ENCODE assay signal across 8 mouse cellular contexts in genomic region chr5:34169954-34170353, GRCm38 (mm10). TPM values are rescaled to one million over a fixed set of nuclear protein-coding genes. Genes with fewer than 3 reads are reported as not detected.
DNase-seq lines count a peak whose midpoint lies in the region; ATAC-seq and TF ChIP-seq lines count a peak whose summit lies in the region.

No protein-coding gene starts in this region.

- no peaks in the 10 kb centered on the region for H3K9me3 ChIP-seq in embryonic facial prominence, embryonic 14.5 days (ENCODE audit: control insufficient read depth, low read length)
- no peaks in the 10 kb centered on the region for H3K9me3 ChIP-seq in intestine, embryonic 15.5 days

- peak overlapping the region; percentile 48 for H3K4me3 ChIP-seq in liver, adult 2 months (ENCODE audit: insufficient read depth, low read depth, low read length)
- H3K4me3 ChIP-seq in embryonic facial prominence, embryonic 14.5 days (ENCODE audit: low read depth, low read length) = peak overlapping the region; percentile 77
- peak overlapping the region; percentile 62 for H3K4me3 ChIP-seq in intestine, embryonic 15.5 days (replicated peaks)
- peak overlapping the region; percentile 37 for H3K4me3 ChIP-seq in myocyte

- H3K79me2 ChIP-seq in liver, adult 2 months (ENCODE audit: control insufficient read depth, insufficient read depth, low read length) = no peaks in the 10 kb centered on the region; the same call in 1 of the 2 replicates
- peaks cover 35% of the 10 kb centered on the region for H3K79me2 ChIP-seq in myocyte (ENCODE audit: control insufficient read depth, insufficient read depth)

- no peak for ATAC-seq in embryonic facial prominence, embryonic 14.5 days (ENCODE audit: low read depth)
- ATAC-seq in intestine, embryonic 15.5 days = no peak

- 80% methylated on average over 3 of the region's 3 CpGs for WGBS in liver, adult 2 months
- WGBS in embryonic facial prominence, embryonic 14.5 days = 77% methylated on average over 3 of the region's 3 CpGs
- WGBS in intestine, embryonic 15.5 days = 78% methylated on average over 3 of the region's 3 CpGs

- TF ChIP-seq CTCF in liver, adult 2 months (IDR thresholded peaks at IDR 0.05; ENCODE audit: low read depth, low read length) = no peak

- no peak for TF ChIP-seq POLR2A in liver, adult 2 months (IDR thresholded peaks at IDR 0.05; ENCODE audit: extremely low read depth, insufficient read depth, low read length)
- TF ChIP-seq POLR2A in myocyte (IDR thresholded peaks at IDR 0.05; ENCODE audit: insufficient read length, low read depth) = no peak

- no peaks in the 10 kb centered on the region for H3K27me3 ChIP-seq in liver, adult 2 months (ENCODE audit: control insufficient read depth, insufficient read depth, low read length)
- H3K27me3 ChIP-seq in embryonic facial prominence, embryonic 14.5 days (replicated peaks; ENCODE audit: control insufficient read depth, insufficient read depth, low read length) = no peaks in the 10 kb centered on the region
- H3K27me3 ChIP-seq in intestine, embryonic 15.5 days (replicated peaks) = no peaks in the 10 kb centered on the region
- H3K27me3 ChIP-seq in myocyte (ENCODE audit: control insufficient read depth, insufficient read depth, insufficient read length) = no peaks in the 10 kb centered on the region

- peak overlapping the region; percentile 53 for H3K4me2 ChIP-seq in embryonic facial prominence, embryonic 14.5 days (ENCODE audit: low read depth, low read length)
- peak overlapping the region; percentile 71 for H3K4me2 ChIP-seq in intestine, embryonic 15.5 days (replicated peaks)
- H3K4me2 ChIP-seq in myocyte (ENCODE audit: low read depth) = peak overlapping the region; percentile 97

- no peak for DNase-seq in liver, adult 2 months (ENCODE audit: extremely low read depth, low read depth, low spot score)
- no peak for DNase-seq in liver
- no peak for DNase-seq in embryonic facial prominence, embryonic 14.5 days (ENCODE audit: low spot score)
- DNase-seq in right cerebral cortex, adult 18-20 months = no peak
- no peak for DNase-seq in urinary bladder, adult 18-20 months (ENCODE audit: low spot score in 2 of 2)
- no peak for DNase-seq in c-Kit-positive CD71-positive TER-119-positive erythroid progenitor cells, embryonic 14.5 days (ENCODE audit: low spot score)

- H3ac ChIP-seq in myocyte (ENCODE audit: control insufficient read depth, insufficient read length) = no peak overlapping the region

- H3K36me3 ChIP-seq in liver, adult 2 months (ENCODE audit: control insufficient read depth, insufficient read depth, low read length) = peaks cover 3% of the 10 kb centered on the region; the same call in 1 of the 2 replicates
- H3K36me3 ChIP-seq in embryonic facial prominence, embryonic 14.5 days (ENCODE audit: control insufficient read depth, insufficient read depth, low read length) = peaks cover 23% of the 10 kb centered on the region
- no peaks in the 10 kb centered on the region for H3K36me3 ChIP-seq in intestine, embryonic 15.5 days
- H3K36me3 ChIP-seq in myocyte (ENCODE audit: control insufficient read depth, insufficient read depth) = peaks cover 4% of the 10 kb centered on the region

- H3K27ac ChIP-seq in liver, adult 2 months (replicated peaks; ENCODE audit: insufficient read depth, low read depth, low read length) = peak overlapping the region; percentile 89
- peak overlapping the region; percentile 82 for H3K27ac ChIP-seq in embryonic facial prominence, embryonic 14.5 days (replicated peaks; ENCODE audit: low read depth, low read length)
- H3K27ac ChIP-seq in intestine, embryonic 15.5 days = peak overlapping the region; percentile 83

- H3K4me1 ChIP-seq in liver, adult 2 months (ENCODE audit: control insufficient read depth, insufficient read depth, low read length) = peaks cover 4% of the 10 kb centered on the region; the same call in 1 of the 2 replicates
- peaks cover 13% of the 10 kb centered on the region for H3K4me1 ChIP-seq in embryonic facial prominence, embryonic 14.5 days (ENCODE audit: control insufficient read depth, insufficient read depth, low read length)
- no peaks in the 10 kb centered on the region for H3K4me1 ChIP-seq in intestine, embryonic 15.5 days (replicated peaks)

- peak overlapping the region; percentile 75; the same call in 1 of the 2 replicates for H3K9ac ChIP-seq in liver, adult 2 months (ENCODE audit: low read depth, low read length)
- H3K9ac ChIP-seq in embryonic facial prominence, embryonic 14.5 days (ENCODE audit: low read depth, low read length) = peak overlapping the region; percentile 52
- H3K9ac ChIP-seq in intestine, embryonic 15.5 days = no peak overlapping the region

TF ChIP-seq in myocyte, 11 proteins besides CTCF, POLR2A, EP300 and RAD21:
- TF ChIP-seq TCF3 (IDR thresholded peaks at IDR 0.05; ENCODE audit: insufficient read length, low read depth) = no peak
- TF ChIP-seq TCF12 (IDR thresholded peaks at IDR 0.05; ENCODE audit: insufficient read depth, poor library complexity, severe bottlenecking) = no peak
- no peak for TF ChIP-seq REST (IDR thresholded peaks at IDR 0.05; ENCODE audit: insufficient read depth, insufficient read length)
- TF ChIP-seq E2F4 (IDR thresholded peaks at IDR 0.05; ENCODE audit: insufficient read depth) = no peak
- TF ChIP-seq MAX (IDR thresholded peaks at IDR 0.05; ENCODE audit: low read depth) = no peak
- no peak for TF ChIP-seq POLR2AphosphoS2 (IDR thresholded peaks at IDR 0.05; ENCODE audit: insufficient read length, low read depth)

RNA-seq across cellular contexts. Expression of gene Haus3, which starts 0.6 kb away (rescaled TPM):
- 3.9 and 4.0 TPM in 2 replicates for total RNA-seq in liver, adult 2 months (2014; rRNA removed)
- polyA plus RNA-seq in liver, adult 2 months (2012; rRNA removed) = 0.17 and 0.27 TPM in 2 replicates
- 26.8 and 28.3 TPM in 2 replicates for polyA plus RNA-seq in embryonic facial prominence, embryonic 14.5 days (2014; fragmentation: Nextera tagmentation; extraction: Ambion mirVana)
- polyA plus RNA-seq in intestine, embryonic 15.5 days (2015; fragmentation: Nextera tagmentation; extraction: Ambion mirVana) = 30.1 and 34.4 TPM in 2 replicates
- 3.0 TPM for polyA plus RNA-seq in myocyte (2012; fragmentation: generic; extraction: Trizol)

RNA-seq across cellular contexts. Expression of gene Poln, which starts 0.7 kb away (rescaled TPM):
- 0.13 TPM in 1 of 2 replicates, not detected in the other for total RNA-seq in liver, adult 2 months (2014; rRNA removed)
- polyA plus RNA-seq in liver, adult 2 months (2012; rRNA removed) = not detected in 2 replicates
- 0.94 and 1.9 TPM in 2 replicates for polyA plus RNA-seq in embryonic facial prominence, embryonic 14.5 days (2014; fragmentation: Nextera tagmentation; extraction: Ambion mirVana)
- polyA plus RNA-seq in intestine, embryonic 15.5 days (2015; fragmentation: Nextera tagmentation; extraction: Ambion mirVana) = 0.51 and 0.84 TPM in 2 replicates
- polyA plus RNA-seq in myocyte (2012; fragmentation: generic; extraction: Trizol) = 0.04 TPM

RNA-seq across cellular contexts. Expression of gene Mxd4, which starts 17.6 kb away (rescaled TPM):
- 43.6 and 53.5 TPM in 2 replicates for total RNA-seq in liver, adult 2 months (2014; rRNA removed)
- polyA plus RNA-seq in liver, adult 2 months (2012; rRNA removed) = 111 and 125 TPM in 2 replicates
- 53.5 and 53.7 TPM in 2 replicates for polyA plus RNA-seq in embryonic facial prominence, embryonic 14.5 days (2014; fragmentation: Nextera tagmentation; extraction: Ambion mirVana)
- 18.7 and 19.4 TPM in 2 replicates for polyA plus RNA-seq in intestine, embryonic 15.5 days (2015; fragmentation: Nextera tagmentation; extraction: Ambion mirVana)
- 26.4 TPM for polyA plus RNA-seq in myocyte (2012; fragmentation: generic; extraction: Trizol)
